Mouse (Mus musculus) forelimb bud, embryonic 11.5 days (tissue): ENCODE results near the gene Alb.
A peak's percentile ranks its signal among the peaks of the same experiment; 100 is the strongest.

ENCODE experiments used
- DNase-seq: peaks from one replicate; pipeline ENCODE4 v3.0.0-alpha.2; 2012; ENCODE audit warnings: low read depth, low spot score

Alb gene

DNA sequence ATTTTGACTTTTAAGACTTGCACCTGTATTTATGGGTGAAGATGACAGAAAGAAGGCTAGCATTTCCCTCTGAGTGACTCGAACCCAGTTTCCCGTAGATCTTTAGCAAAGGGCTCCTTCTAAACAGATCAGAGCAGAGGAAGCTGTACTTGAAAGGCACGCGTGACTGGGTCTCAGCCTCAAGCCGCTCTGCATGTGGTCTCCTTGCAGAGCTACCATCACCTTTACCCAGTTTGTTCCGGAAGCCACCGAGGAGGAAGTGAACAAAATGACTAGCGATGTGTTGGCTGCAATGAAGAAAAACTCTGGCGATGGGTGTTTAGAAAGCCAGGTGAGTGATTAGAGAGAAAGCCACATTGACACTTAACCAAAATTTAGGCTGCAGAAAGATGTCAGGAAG is 31.7 kb downstream of the Alb start:
- DNase-seq = no peak

DNA sequence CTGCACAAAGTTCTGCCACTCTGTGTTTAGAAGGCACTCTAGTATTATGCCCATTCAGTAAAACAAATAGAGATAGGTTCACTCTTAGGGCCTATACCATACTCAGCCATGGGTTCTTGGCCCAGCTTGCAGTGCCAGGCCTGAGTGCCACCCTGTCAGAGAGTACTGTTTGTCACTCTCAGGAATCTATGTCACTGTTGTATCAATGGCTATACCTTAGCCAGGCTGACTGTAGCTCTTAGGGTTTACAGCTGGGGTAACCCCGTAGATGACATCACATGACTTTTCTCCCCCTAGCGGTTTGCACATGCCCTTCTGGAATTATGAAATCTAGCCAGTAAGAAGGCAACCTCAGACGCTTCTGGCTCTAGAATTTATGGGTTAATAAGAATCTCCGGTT is 33.6 kb downstream of the Alb start:
- no peak for DNase-seq

DNA sequence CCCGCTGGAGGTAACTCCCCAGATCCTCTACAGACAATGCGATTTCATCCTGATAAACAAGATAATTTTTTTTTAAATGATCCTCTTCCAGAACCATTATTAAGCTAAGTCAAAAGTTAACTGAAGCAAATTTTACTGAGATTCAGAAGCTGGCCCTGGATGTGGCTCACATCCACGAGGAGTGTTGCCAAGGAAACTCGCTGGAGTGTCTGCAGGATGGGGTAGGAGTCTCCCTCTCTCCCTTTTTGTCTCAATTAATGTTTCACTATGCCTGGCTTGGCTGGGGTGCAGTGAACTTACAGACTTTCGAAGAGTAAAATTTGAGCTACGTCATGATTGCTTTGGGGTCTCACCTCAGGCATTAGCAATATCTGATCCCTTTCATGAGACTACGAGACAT is 38.8 kb downstream of the Alb start:
- DNase-seq = no peak

DNA sequence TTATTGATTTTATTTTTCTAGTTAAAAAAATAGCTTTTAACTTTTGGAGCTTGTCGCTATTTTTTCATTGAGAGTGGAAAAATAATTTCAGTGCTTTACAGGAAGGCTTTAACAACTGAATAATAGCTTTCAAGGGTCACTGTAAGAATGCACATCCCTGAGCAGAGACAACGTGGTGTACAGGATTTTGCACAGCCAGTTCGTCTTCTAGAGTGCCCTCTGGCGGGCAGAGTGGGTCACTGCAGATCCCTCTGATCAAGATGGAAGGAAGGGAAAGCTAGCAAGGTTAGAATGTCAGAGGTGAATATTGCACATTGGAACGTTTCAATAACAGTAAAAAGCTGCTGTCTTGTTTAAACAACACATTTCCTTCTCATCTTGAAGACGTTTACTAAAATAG is 40.0 kb downstream of the Alb start:
- DNase-seq = peak; percentile 79

DNA sequence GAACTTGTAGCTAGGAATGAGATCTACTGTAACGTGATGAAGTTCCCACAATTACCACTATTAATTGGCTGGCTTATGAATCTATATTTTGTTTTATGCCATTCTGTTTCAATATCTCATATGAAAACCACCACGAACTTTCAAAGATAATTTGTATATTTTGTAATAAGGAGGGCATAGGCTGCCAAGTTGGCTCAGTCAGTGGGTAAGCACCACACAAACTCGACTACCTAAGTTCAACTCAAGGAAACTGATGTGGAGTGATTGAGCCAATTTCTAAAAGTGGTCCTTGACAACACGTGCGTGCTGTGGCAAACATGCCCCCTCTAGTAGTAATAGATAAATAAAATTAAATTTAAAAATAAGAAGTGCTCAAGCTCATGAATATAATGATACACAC is 41.1 kb downstream of the Alb start:
- DNase-seq = no peak

DNA sequence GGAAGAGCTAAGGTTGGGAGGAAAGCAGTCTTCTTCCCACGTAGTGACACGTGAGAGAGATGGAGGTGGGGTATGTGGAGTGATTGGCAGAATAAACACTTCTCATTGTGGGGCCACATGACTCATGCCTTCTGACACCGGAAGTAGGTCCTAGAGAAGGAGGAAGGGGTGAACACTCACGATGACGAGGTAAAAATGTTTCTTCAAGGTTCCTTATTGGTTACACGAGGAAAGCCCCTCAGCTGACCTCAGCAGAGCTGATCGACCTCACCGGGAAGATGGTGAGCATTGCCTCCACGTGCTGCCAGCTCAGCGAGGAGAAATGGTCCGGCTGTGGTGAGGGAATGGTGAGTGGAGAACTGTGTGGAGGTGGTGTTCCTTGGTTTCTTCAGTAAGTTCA is 44.0 kb downstream of the Alb start:
- no peak for DNase-seq

DNA sequence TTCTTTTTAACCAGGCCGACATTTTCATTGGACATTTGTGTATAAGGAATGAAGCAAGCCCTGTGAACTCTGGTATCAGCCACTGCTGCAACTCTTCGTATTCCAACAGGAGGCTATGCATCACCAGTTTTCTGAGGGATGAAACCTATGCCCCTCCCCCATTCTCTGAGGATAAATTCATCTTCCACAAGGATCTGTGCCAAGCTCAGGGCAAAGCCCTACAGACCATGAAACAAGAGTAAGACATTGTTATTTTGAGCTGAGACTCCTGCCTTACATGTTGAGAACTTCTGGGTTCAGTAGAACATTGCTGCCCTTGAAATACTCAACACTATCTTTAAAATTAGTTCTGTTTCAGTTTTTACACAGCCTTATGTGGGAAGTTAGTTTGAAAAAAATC is 45.8 kb downstream of the Alb start:
- no peak for DNase-seq

DNA sequence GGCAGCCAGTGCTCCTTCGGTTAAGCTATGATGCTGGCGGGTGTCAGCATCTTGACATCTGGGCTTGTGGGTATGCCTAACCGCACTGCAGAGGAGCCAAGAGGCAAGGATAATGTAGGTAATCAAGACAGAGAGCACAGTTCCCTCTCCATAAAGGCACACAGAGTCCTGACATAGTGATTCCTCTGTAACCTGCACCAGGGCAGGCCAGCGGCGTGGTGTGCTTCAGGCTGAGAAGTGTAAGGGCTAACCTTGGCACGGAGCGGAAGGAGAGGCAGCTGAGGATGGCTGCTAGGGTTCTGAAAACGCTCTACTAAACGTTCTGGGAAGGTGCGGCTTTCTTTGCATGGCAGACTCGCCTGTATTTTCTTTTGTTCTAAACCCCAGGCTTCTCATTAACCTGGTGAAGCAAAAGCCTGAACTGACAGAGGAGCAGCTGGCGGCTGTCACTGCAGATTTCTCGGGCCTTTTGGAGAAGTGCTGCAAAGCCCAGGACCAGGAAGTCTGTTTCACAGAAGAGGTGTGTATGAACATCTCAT is 46.8 kb downstream of the Alb start:
- DNase-seq = no peak

DNA sequence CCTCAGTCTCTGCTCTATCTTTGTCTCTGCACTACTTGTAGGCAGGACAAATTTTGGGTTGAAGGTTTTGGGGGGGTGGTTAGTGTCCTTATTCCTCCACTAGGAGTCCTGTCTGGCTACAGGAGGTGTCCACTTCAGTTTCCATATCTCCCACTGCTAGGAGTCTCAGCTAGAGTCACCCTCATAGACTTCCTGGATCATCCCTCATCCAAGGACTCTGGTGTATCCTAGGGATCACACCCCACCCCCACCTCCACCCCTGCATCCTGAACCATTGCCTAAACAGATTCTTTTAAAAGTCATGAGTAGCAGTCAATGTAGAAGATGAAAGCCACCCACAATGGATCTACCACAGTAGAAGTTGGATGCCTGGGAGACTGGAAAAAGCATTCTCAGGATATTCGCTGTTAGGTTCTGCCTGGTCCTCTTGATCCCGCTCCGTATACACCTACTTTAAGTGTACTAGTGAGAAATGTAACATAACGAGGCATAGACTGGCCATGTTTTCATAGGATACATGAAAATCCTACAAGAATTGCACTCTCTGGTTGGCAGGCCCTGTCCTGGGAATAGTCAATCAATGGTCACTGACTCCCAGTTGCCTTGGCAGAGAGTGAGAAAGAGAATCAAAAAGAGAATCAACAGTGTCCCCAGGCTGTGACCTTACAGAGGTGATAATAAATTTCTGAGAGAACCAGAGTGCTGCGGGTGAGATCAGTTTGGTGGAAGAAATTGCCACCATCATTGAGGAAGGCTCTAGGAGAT is 49.3 kb downstream of the Alb start:
- no peak for DNase-seq

DNA sequence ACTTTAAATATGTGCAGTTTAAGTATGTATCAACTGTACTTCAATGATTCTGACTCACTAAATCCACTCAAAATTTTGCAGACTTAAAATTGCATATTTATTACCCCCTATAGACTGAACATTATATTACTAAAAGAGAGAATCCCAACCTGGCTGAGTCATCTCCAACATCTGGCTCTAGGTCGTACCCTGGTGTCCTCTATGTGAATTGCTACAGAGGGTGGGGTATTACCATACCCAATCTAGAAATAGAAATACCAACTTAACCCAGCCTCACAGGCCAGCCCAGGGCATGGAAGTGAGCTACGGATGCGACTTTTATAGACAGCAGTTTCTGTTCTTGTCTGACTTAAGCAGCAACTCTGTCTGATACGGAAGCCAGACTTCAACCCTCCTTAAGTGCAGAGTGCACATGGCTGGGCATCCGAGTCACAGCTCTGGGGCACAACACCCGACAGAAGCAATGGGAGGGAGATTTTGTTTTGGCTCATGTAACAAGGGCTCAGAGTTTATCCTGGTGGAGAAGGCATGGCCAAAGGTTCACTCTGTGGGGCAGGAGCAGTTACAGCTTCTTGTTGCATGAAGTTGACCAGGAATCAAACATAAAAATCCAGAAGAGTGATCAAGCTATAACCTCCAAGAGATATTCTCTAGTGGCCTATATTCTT is 51.7 kb downstream of the Alb start:
- DNase-seq = no peak

DNA sequence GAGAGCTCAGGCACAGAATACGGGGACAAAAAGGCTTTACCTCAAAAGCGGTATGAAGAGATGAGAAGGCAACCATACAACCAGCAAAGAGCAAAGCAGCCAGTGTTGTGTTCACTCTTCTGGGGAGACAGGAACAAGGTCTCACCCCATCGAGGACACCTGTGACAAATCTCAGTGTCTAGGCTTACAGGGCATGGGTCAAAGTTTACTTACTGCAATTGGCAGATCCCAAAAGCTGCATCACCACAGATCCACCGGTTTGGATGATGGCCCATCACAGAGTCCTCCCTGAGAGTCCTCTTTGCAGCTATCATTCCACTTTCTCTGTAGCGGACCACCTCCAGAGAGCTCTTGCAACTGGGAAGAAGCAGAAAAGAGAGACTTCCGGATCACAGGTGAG is 54.9 kb downstream of the Alb start:
- DNase-seq = no peak

DNA sequence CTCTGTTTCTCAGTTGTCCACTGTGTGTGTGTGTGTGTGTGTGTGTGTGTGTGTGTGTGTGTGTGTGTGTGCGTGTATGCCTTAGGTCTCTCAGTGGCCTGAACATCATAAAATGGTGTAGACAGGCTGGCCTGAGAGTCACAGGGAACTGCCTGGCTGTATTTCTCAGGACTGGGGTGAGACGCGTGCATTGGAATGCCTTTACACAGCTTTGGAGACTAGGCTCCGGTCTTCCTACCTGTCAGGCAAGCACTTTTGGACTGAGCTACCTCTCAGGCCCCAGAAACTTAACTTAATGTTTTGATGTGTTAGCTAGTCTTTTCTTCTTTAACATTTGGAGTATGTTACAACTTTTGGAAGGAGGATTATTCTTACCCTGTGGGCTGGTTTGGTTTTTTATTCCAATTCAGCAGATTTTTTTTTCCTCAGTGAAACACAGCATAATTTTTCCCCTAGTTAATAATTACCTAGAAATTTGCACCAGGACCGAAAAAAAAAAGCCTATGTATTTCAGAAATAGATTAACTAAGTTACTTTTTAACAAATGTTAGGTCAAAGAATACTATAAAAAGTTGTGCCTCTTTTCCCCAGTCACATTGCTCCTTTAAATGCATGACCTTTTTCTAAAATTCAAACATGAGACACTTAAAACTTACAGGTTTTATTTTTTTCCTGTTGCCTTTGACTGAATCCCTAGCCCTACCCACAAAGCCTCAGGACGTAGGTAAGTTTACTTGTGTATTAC is 57.8 kb downstream of the Alb start, which contains the start of gene Afm:
Afm (plus strand) TSS at position 577 of the 745 bp plus-strand sequence.
- DNase-seq = no peak
